Mouse (Mus musculus): ENCODE data around the gene Arhgef3. TPM values are rescaled to one million over a fixed set of nuclear protein-coding genes. Genes with fewer than 3 reads are reported as not detected.
A peak's percentile ranks its signal among the peaks of the same experiment; 100 is the strongest.

Gene Arhgef3
- polyA plus RNA-seq, 1 experiment, result 17.3 TPM

DNA sequence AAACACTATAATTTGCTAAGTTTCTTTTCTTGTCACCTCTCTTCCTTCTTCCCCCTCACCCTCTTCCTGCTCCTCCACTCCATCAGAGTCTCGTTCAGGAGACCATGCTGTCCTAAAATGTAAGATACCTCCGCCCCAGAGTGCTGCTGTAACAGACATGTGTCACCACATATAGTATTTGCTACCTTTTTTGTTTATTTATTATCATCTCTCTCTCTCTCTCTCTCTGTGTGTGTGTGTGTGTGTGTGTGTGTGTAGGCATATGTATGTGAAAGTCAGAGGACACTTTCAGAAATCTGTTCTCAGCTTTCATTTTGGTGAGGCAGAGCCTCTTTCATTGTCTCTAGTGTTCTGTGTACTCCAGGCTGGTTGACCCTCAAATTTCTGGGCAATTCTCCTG, 119.0 kb downstream of the Arhgef3 start:
- Histone ChIP-seq H3K36me3 (ENCODE audit: control insufficient read depth, insufficient read depth, low read length) (no peaks in the 10 kb centered on the region), H3K27ac (ENCODE audit: insufficient read depth, low read depth, low read length) (no peak overlapping the region), H3K4me3 (ENCODE audit: insufficient read depth, low read depth, low read length) (no peak overlapping the region), H3K4me1 (ENCODE audit: control insufficient read depth, insufficient read depth, low read length) (peaks cover 20% of the 10 kb centered on the region), H3K27me3 (replicated peaks; ENCODE audit: control insufficient read depth, insufficient read depth, low read length) (no peaks in the 10 kb centered on the region)
- 87% methylated on average over 2 of the region's 2 CpGs for WGBS
- TF ChIP-seq POLR2A (IDR thresholded peaks at IDR 0.05; ENCODE audit: low read depth, low read length) (no peak), CTCF (conservative IDR thresholded peaks at IDR 0.05; ENCODE audit: insufficient read depth, insufficient read length, low read depth, low read length) (no peak)
- DNase-seq, result no peak

GRCm38 (mm10) chr14:27234270-27234840, 119.7 kb downstream of the Arhgef3 start:
- peaks cover 16% of the 10 kb centered on the region for H3K4me1 ChIP-seq (ENCODE audit: control insufficient read depth, insufficient read depth, low read length)

GRCm38 (mm10) chr14:27235897-27236553, 121.3 kb downstream of the Arhgef3 start:
- TF ChIP-seq CTCF (conservative IDR thresholded peaks at IDR 0.05; ENCODE audit: insufficient read depth, insufficient read length, low read depth, low read length) (no peak), POLR2A (IDR thresholded peaks at IDR 0.05; ENCODE audit: low read depth, low read length) (no peak)
- Histone ChIP-seq H3K27me3 (replicated peaks; ENCODE audit: control insufficient read depth, insufficient read depth, low read length) (no peaks in the 10 kb centered on the region), H3K36me3 (ENCODE audit: control insufficient read depth, insufficient read depth, low read length) (no peaks in the 10 kb centered on the region), H3K4me3 (ENCODE audit: insufficient read depth, low read depth, low read length) (no peak overlapping the region), H3K4me1 (ENCODE audit: control insufficient read depth, insufficient read depth, low read length) (peaks cover 9% of the 10 kb centered on the region; the same call in 1 of the 2 replicates), H3K27ac (ENCODE audit: insufficient read depth, low read depth, low read length) (no peak overlapping the region)
- DNase-seq, result no peak
- 72% methylated on average over 6 of the region's 6 CpGs for WGBS

More at GRCm38 (mm10) chr14:27234270-27234840, 119.7 kb downstream of the Arhgef3 start:
- DNase-seq, result no peak
- H3K4me3 ChIP-seq (ENCODE audit: insufficient read depth, low read depth, low read length), result no peak overlapping the region
- TF ChIP-seq CTCF (conservative IDR thresholded peaks at IDR 0.05; ENCODE audit: insufficient read depth, insufficient read length, low read depth, low read length) (no peak), POLR2A (IDR thresholded peaks at IDR 0.05; ENCODE audit: low read depth, low read length) (no peak)
- H3K36me3 ChIP-seq (ENCODE audit: control insufficient read depth, insufficient read depth, low read length), result no peaks in the 10 kb centered on the region
- WGBS, result 82% methylated on average over 4 of the region's 4 CpGs
- no peaks in the 10 kb centered on the region for H3K27me3 ChIP-seq (replicated peaks; ENCODE audit: control insufficient read depth, insufficient read depth, low read length)
- no peak overlapping the region for H3K27ac ChIP-seq (ENCODE audit: insufficient read depth, low read depth, low read length)

- H3K4me1 ChIP-seq (ENCODE audit: control insufficient read depth, insufficient read depth, low read length), result peaks cover 9% of the 10 kb centered on the region; the same call in 1 of the 2 replicates
- H3K36me3 ChIP-seq (ENCODE audit: control insufficient read depth, insufficient read depth, low read length), result no peaks in the 10 kb centered on the region
- peak overlapping the region; percentile 61 for H3K4me3 ChIP-seq (ENCODE audit: insufficient read depth, low read depth, low read length)
- H3K27me3 ChIP-seq (replicated peaks; ENCODE audit: control insufficient read depth, insufficient read depth, low read length), result no peaks in the 10 kb centered on the region
- TF ChIP-seq POLR2A (IDR thresholded peaks at IDR 0.05; ENCODE audit: low read depth, low read length), result no peak
- TF ChIP-seq CTCF (conservative IDR thresholded peaks at IDR 0.05; ENCODE audit: insufficient read depth, insufficient read length, low read depth, low read length), result no peak
- 29% methylated on average over 12 of the region's 12 CpGs for WGBS
- peak overlapping the region; percentile 77 for H3K27ac ChIP-seq (ENCODE audit: insufficient read depth, low read depth, low read length)
- peak; percentile 84 for DNase-seq
Observed at GRCm38 (mm10) chr14:27237522-27238187, 123.0 kb downstream of the Arhgef3 start.

- H3K4me3 ChIP-seq (ENCODE audit: insufficient read depth, low read depth, low read length), result peak overlapping the region; percentile 61
- WGBS, result 73% methylated on average over 8 of the region's 8 CpGs
- no peaks in the 10 kb centered on the region for H3K27me3 ChIP-seq (replicated peaks; ENCODE audit: control insufficient read depth, insufficient read depth, low read length)
- no peaks in the 10 kb centered on the region for H3K36me3 ChIP-seq (ENCODE audit: control insufficient read depth, insufficient read depth, low read length)
- no peak for TF ChIP-seq POLR2A (IDR thresholded peaks at IDR 0.05; ENCODE audit: low read depth, low read length)
- no peak for TF ChIP-seq CTCF (conservative IDR thresholded peaks at IDR 0.05; ENCODE audit: insufficient read depth, insufficient read length, low read depth, low read length)
- DNase-seq, result peak; percentile 54
- peak overlapping the region; percentile 70 for H3K27ac ChIP-seq (ENCODE audit: insufficient read depth, low read depth, low read length)
- peaks cover 9% of the 10 kb centered on the region; the same call in 1 of the 2 replicates for H3K4me1 ChIP-seq (ENCODE audit: control insufficient read depth, insufficient read depth, low read length)
Observed at GRCm38 (mm10) chr14:27238600-27239118, 124.0 kb downstream of the Arhgef3 start.

DNA sequence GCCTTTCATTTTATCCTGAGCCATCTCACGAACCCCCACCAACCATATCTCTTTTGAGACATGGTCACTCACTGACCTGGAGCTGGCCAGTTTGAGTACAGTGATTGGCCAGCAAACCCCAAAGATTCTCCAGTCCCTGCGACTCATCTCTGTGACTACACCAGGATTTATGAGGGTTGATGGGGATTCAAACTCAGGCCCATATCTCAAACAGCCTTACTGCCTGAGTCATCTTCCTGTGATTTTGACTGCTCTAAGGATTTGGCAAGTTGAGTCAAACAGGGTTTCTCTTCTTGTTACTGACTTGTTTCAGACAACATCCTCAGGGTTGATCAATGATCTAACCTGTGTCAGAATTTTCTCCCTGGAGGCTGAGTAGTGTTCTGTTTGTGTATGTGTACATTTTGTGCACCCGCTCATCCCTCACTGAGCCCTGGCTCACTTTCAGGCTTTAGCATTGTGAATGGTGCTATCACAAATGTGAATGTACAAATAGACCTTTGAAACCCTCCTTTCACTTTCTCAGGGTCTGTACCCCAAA, 124.9 kb downstream of the Arhgef3 start:
- no peaks in the 10 kb centered on the region for H3K36me3 ChIP-seq (ENCODE audit: control insufficient read depth, insufficient read depth, low read length)
- 0 out of 2 replicates have a peak overlapping the region, but pooled peaks have one; percentile 0 for H3K4me3 ChIP-seq (ENCODE audit: insufficient read depth, low read depth, low read length)

More for the DNA sequence above, 124.9 kb downstream of the Arhgef3 start:
- DNase-seq, result no peak
- WGBS, result 70% methylated on average over 3 of the region's 3 CpGs
- peak overlapping the region; percentile 26; the same call in 1 of the 2 replicates for H3K27ac ChIP-seq (ENCODE audit: insufficient read depth, low read depth, low read length)
- H3K4me1 ChIP-seq (ENCODE audit: control insufficient read depth, insufficient read depth, low read length), result peaks cover 9% of the 10 kb centered on the region; the same call in 1 of the 2 replicates
- H3K27me3 ChIP-seq (replicated peaks; ENCODE audit: control insufficient read depth, insufficient read depth, low read length), result no peaks in the 10 kb centered on the region
- TF ChIP-seq POLR2A (IDR thresholded peaks at IDR 0.05; ENCODE audit: low read depth, low read length) (no peak), CTCF (conservative IDR thresholded peaks at IDR 0.05; ENCODE audit: insufficient read depth, insufficient read length, low read depth, low read length) (no peak)
